Mouse (Mus musculus): ENCODE data around the gene Foxd2. TPM values are rescaled to one million over a fixed set of nuclear protein-coding genes. Genes with fewer than 3 reads are reported as not detected.

The Foxd2 gene
- polyA plus RNA-seq (2015; fragmentation: Nextera tagmentation; extraction: Ambion mirVana), result 0.11 and 0.21 TPM in 2 replicates

- H3K4me1 ChIP-seq (ENCODE audit: control insufficient read depth, insufficient read depth, low read length), result peaks cover 22% of the 10 kb centered on the region
- H3K4me3 ChIP-seq (ENCODE audit: low read length), result peak within 1 kb of the TSS; percentile 62
- peak within 1 kb of the TSS; percentile 67 for H3K9ac ChIP-seq (ENCODE audit: low read depth, low read length)
- peak within 1 kb of the TSS; percentile 65; the same call in 1 of the 2 replicates for H3K27ac ChIP-seq (ENCODE audit: low read length)
- peak within 1 kb of the TSS; percentile 98 for H3K4me2 ChIP-seq (ENCODE audit: low read depth, low read length)
- under 1% methylated on average over 58 of the region's 64 CpGs for WGBS
- no peaks in the 10 kb centered on the region for H3K9me3 ChIP-seq (ENCODE audit: control insufficient read depth, low read length)
- ATAC-seq, result peak; percentile 94
- H3K27me3 ChIP-seq (replicated peaks; ENCODE audit: control insufficient read depth, insufficient read depth, low read length), result peaks cover 89% of the 10 kb centered on the region
- H3K36me3 ChIP-seq (ENCODE audit: control insufficient read depth, insufficient read depth, low read length), result no peaks in the 10 kb centered on the region
These were observed at the start of gene Foxd2 for GRCm38 (mm10) chr4:114908829-114909601. Foxd2 (minus strand) TSS chr4:114908873.

DNA sequence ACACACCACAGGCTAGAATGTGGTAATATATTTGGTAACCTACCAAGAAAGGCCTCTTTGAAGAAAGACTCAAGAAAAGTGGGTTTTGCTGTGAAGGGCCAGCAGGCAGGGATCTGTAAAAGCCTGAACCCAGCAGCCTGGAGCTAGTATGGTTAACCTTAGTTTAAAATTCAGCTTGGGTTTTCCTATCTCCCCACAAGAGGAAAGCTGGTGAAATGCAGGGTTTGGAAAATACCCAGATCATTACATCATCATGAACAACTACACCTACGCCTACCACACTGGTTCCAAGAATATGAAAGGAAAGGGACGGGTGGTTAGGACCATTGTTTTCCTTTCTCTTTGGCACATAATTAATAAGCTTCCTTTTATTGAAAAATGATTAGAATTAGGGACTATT, 49.6 kb upstream of the Foxd2 start:
- no peak for ATAC-seq
- Histone ChIP-seq H3K27ac (ENCODE audit: low read length) (no peak overlapping the region), H3K36me3 (ENCODE audit: control insufficient read depth, insufficient read depth, low read length) (no peaks in the 10 kb centered on the region; the same call in 1 of the 2 replicates), H3K4me1 (ENCODE audit: control insufficient read depth, insufficient read depth, low read length) (no peaks in the 10 kb centered on the region), H3K4me3 (ENCODE audit: low read length) (no peak overlapping the region), H3K4me2 (ENCODE audit: low read depth, low read length) (no peak overlapping the region), H3K9me3 (ENCODE audit: control insufficient read depth, low read length) (no peaks in the 10 kb centered on the region), H3K9ac (ENCODE audit: low read depth, low read length) (no peak overlapping the region), H3K27me3 (replicated peaks; ENCODE audit: control insufficient read depth, insufficient read depth, low read length) (no peaks in the 10 kb centered on the region)
- WGBS, result 85% methylated on average over 2 of the region's 2 CpGs

- no peaks in the 10 kb centered on the region; the same call in 1 of the 2 replicates for H3K36me3 ChIP-seq (ENCODE audit: control insufficient read depth, insufficient read depth, low read length)
- H3K4me3 ChIP-seq (ENCODE audit: low read length), result no peak overlapping the region
- no peaks in the 10 kb centered on the region for H3K9me3 ChIP-seq (ENCODE audit: control insufficient read depth, low read length)
- H3K27ac ChIP-seq (ENCODE audit: low read length), result no peak overlapping the region
- ATAC-seq, result no peak
- H3K4me1 ChIP-seq (ENCODE audit: control insufficient read depth, insufficient read depth, low read length), result no peaks in the 10 kb centered on the region
- H3K4me2 ChIP-seq (ENCODE audit: low read depth, low read length), result no peak overlapping the region
- no peak overlapping the region for H3K9ac ChIP-seq (ENCODE audit: low read depth, low read length)
- H3K27me3 ChIP-seq (replicated peaks; ENCODE audit: control insufficient read depth, insufficient read depth, low read length), result no peaks in the 10 kb centered on the region
These were observed 48.7 kb upstream of the Foxd2 start for GRCm38 (mm10) chr4:114957403-114957802.

DNA sequence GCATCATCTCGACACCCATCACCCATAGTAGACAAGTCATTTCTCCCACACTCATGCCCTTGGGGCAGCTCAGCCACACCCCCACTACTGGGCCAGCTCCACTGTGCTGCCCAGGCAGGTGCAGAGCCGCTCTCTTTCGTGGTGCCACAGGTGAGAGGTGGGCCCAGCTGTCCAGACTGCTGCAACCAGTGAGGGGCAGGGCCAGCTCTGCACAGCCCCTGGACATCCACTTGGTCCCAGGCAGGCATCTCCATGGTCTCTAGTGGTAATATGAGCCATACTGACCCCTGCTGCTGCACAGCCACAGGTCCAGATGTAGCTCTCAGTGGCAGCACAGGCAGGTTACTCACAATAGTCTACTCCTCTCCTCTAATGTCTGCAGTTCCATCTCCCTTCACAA, 44.5 kb upstream of the Foxd2 start:
- no peaks in the 10 kb centered on the region for H3K9me3 ChIP-seq (ENCODE audit: control insufficient read depth, low read length)
- H3K4me3 ChIP-seq (ENCODE audit: low read length), result no peak overlapping the region
- no peak for ATAC-seq
- no peak overlapping the region for H3K4me2 ChIP-seq (ENCODE audit: low read depth, low read length)
- WGBS, result 87% methylated on average over 3 of the region's 3 CpGs
- no peaks in the 10 kb centered on the region for H3K27me3 ChIP-seq (replicated peaks; ENCODE audit: control insufficient read depth, insufficient read depth, low read length)
- no peak overlapping the region for H3K9ac ChIP-seq (ENCODE audit: low read depth, low read length)
- H3K27ac ChIP-seq (ENCODE audit: low read length), result no peak overlapping the region
- H3K36me3 ChIP-seq (ENCODE audit: control insufficient read depth, insufficient read depth, low read length), result no peaks in the 10 kb centered on the region
- no peaks in the 10 kb centered on the region for H3K4me1 ChIP-seq (ENCODE audit: control insufficient read depth, insufficient read depth, low read length)

GRCm38 (mm10) chr4:114947852-114948481, 39.3 kb upstream of the Foxd2 start:
- no peaks in the 10 kb centered on the region for H3K4me1 ChIP-seq (ENCODE audit: control insufficient read depth, insufficient read depth, low read length)
- 58% methylated on average over 7 of the region's 7 CpGs for WGBS
- no peak overlapping the region for H3K4me2 ChIP-seq (ENCODE audit: low read depth, low read length)
- no peaks in the 10 kb centered on the region for H3K36me3 ChIP-seq (ENCODE audit: control insufficient read depth, insufficient read depth, low read length)
- no peak overlapping the region for H3K27ac ChIP-seq (ENCODE audit: low read length)
- no peaks in the 10 kb centered on the region for H3K27me3 ChIP-seq (replicated peaks; ENCODE audit: control insufficient read depth, insufficient read depth, low read length)
- H3K9ac ChIP-seq (ENCODE audit: low read depth, low read length), result no peak overlapping the region
- ATAC-seq, result no peak
- H3K4me3 ChIP-seq (ENCODE audit: low read length), result no peak overlapping the region
- H3K9me3 ChIP-seq (ENCODE audit: control insufficient read depth, low read length), result no peaks in the 10 kb centered on the region

GRCm38 (mm10) chr4:114947395-114947794, 38.7 kb upstream of the Foxd2 start:
- Histone ChIP-seq H3K9me3 (ENCODE audit: control insufficient read depth, low read length) (no peaks in the 10 kb centered on the region), H3K4me1 (ENCODE audit: control insufficient read depth, insufficient read depth, low read length) (no peaks in the 10 kb centered on the region), H3K36me3 (ENCODE audit: control insufficient read depth, insufficient read depth, low read length) (no peaks in the 10 kb centered on the region), H3K4me3 (ENCODE audit: low read length) (no peak overlapping the region), H3K9ac (ENCODE audit: low read depth, low read length) (no peak overlapping the region), H3K4me2 (ENCODE audit: low read depth, low read length) (no peak overlapping the region), H3K27me3 (replicated peaks; ENCODE audit: control insufficient read depth, insufficient read depth, low read length) (no peaks in the 10 kb centered on the region), H3K27ac (ENCODE audit: low read length) (no peak overlapping the region)
- WGBS, result 16% methylated on average over 6 of the region's 6 CpGs
- ATAC-seq, result peak; percentile 85

DNA sequence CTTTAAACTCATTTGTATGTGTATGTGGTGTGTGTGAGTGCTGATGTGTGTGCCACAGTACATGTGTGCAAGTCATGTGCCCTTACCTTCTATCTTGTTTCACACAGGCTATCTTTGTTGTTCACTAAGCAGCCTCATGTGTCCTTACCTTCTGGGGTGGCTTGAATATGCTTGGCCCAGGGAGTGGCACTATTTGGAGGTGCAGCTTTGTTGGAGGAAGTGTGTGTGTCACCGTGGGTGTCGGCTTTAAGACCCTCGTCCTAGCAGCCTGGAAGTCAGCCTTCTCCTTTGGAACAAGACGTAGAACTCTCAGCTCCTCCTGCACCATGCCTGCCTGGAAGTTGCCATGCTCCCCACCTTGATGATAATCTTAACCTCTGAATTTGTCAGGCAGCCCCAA, 37.7 kb upstream of the Foxd2 start:
- H3K36me3 ChIP-seq (ENCODE audit: control insufficient read depth, insufficient read depth, low read length), result no peaks in the 10 kb centered on the region
- H3K9me3 ChIP-seq (ENCODE audit: control insufficient read depth, low read length), result no peaks in the 10 kb centered on the region
- H3K27me3 ChIP-seq (replicated peaks; ENCODE audit: control insufficient read depth, insufficient read depth, low read length), result no peaks in the 10 kb centered on the region
- no peak overlapping the region for H3K4me3 ChIP-seq (ENCODE audit: low read length)
- no peak overlapping the region for H3K27ac ChIP-seq (ENCODE audit: low read length)
- H3K4me2 ChIP-seq (ENCODE audit: low read depth, low read length), result no peak overlapping the region
- no peaks in the 10 kb centered on the region for H3K4me1 ChIP-seq (ENCODE audit: control insufficient read depth, insufficient read depth, low read length)
- WGBS, result 78% methylated on average over 4 of the region's 4 CpGs
- no peak overlapping the region for H3K9ac ChIP-seq (ENCODE audit: low read depth, low read length)
- ATAC-seq, result no peak

DNA sequence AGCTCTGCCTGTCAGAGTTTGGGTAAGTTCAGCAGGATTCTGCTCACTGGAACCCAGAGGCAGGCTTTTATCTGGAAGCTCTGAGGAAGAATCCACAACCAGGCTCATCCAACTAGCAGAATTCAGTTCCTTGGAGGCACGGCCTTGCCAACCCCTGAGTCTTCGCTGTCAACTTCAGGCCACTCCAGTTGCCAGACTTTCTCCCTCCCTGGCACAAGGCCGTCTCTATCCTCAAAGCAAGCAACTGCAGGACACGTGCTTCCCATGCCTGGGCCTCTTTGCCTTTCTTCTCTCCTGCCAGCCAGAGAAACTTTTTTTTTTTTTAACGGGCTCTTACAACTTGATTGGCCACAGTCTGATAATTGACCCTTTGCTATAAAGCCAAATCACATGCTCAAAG, 36.3 kb upstream of the Foxd2 start:
- 0 out of 2 replicates have a peak, but pooled peaks have one; percentile 14 for ATAC-seq
- H3K27me3 ChIP-seq (replicated peaks; ENCODE audit: control insufficient read depth, insufficient read depth, low read length), result no peaks in the 10 kb centered on the region

DNA sequence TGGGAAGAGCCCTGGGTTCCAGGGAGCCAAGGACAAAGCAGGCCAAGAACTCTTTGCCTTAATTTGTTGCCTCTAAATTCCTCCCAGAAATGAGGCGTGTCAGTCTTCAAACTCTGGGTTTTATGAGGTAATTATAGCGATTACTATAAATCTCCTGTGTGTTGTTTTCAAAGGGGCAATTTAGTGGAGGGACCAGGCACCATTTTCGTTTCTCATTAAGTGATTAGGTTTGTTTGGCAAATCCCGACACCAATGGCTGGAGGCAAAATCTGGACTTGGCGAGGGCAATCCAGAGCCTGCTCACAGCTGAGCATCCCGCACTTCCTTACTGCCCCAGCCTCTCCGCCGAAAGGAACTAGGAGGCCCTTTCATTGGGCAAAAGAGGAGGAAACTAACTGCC, 33.9 kb upstream of the Foxd2 start:
- Histone ChIP-seq H3K9me3 (ENCODE audit: control insufficient read depth, low read length) (no peaks in the 10 kb centered on the region), H3K4me3 (ENCODE audit: low read length) (no peak overlapping the region), H3K27me3 (replicated peaks; ENCODE audit: control insufficient read depth, insufficient read depth, low read length) (no peaks in the 10 kb centered on the region; the same call in 1 of the 2 replicates), H3K9ac (ENCODE audit: low read depth, low read length) (no peak overlapping the region), H3K36me3 (ENCODE audit: control insufficient read depth, insufficient read depth, low read length) (no peaks in the 10 kb centered on the region), H3K4me2 (ENCODE audit: low read depth, low read length) (no peak overlapping the region), H3K27ac (ENCODE audit: low read length) (no peak overlapping the region), H3K4me1 (ENCODE audit: control insufficient read depth, insufficient read depth, low read length) (no peaks in the 10 kb centered on the region)
- 35% methylated on average over 8 of the region's 8 CpGs for WGBS
- no peak for ATAC-seq

More for the DNA sequence above, 36.3 kb upstream of the Foxd2 start:
- WGBS, result 30% methylated on average over 5 of the region's 5 CpGs
- no peak overlapping the region for H3K27ac ChIP-seq (ENCODE audit: low read length)
- no peak overlapping the region for H3K4me2 ChIP-seq (ENCODE audit: low read depth, low read length)
- H3K36me3 ChIP-seq (ENCODE audit: control insufficient read depth, insufficient read depth, low read length), result no peaks in the 10 kb centered on the region
- no peaks in the 10 kb centered on the region for H3K4me1 ChIP-seq (ENCODE audit: control insufficient read depth, insufficient read depth, low read length)
- H3K9me3 ChIP-seq (ENCODE audit: control insufficient read depth, low read length), result no peaks in the 10 kb centered on the region
- no peak overlapping the region for H3K4me3 ChIP-seq (ENCODE audit: low read length)
- no peak overlapping the region for H3K9ac ChIP-seq (ENCODE audit: low read depth, low read length)
